In the genomic region with DNA sequence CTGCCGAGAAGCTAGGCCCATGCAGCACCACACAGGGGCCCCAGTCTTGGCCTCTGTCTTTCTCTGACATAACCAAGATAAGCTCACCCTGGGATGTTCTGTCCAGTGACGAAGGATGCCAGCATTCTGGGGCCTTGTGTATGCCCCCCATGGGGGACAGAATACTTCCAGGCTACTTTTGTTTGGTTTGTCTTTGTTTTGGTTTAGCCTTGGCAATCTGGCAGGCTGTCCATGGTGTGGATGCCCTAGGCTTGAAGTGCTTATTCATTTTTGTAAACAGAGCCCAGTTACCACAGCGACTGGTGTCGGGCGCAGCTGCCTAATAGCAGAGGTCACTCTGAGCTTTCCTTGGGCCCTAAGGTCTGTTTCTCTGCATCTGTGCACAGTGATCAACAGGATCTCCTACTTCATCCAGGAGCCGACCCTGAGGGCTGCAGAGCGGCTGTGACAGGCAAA, we compare ENCODE assay signal across 9 mouse cellular contexts. TPM values are rescaled to one million over a fixed set of nuclear protein-coding genes. Genes with fewer than 3 reads are reported as not detected.
DNase-seq lines count a peak whose midpoint lies in the region; ATAC-seq and TF ChIP-seq lines count a peak whose summit lies in the region.
"Had no signal": no experiment of that assay in that cellular context is flagged by ENCODE, and none has a peak within 500 bp of the region (broad histone marks: within the 10 kb centered on the region; RNA-seq: fewer than 3 reads in every experiment).

No protein-coding gene starts in this region.

- no peak for TF ChIP-seq CTCF in intestine, postnatal 0 days (IDR thresholded peaks at IDR 0.05; ENCODE audit: low read depth)

- peak overlapping the region; percentile 51 for H3K27ac ChIP-seq in intestine, embryonic 14.5 days (ENCODE audit: low read depth)
- no peak overlapping the region for H3K27ac ChIP-seq in intestine, postnatal 0 days (ENCODE audit: low read depth, low read length)
- H3K27ac ChIP-seq in limb, embryonic 15.5 days, result peak overlapping the region; percentile 14
- no peak overlapping the region for H3K27ac ChIP-seq in midbrain, embryonic 14.5 days (replicated peaks; ENCODE audit: low read depth, low read length)
- H3K27ac ChIP-seq: hindbrain, embryonic 15.5 days had no signal

- H3K4me1 ChIP-seq in intestine, embryonic 14.5 days (replicated peaks; ENCODE audit: control insufficient read depth, insufficient read depth, low read length), result peaks cover 62% of the 10 kb centered on the region
- H3K4me1 ChIP-seq in intestine, postnatal 0 days (replicated peaks; ENCODE audit: control insufficient read depth, insufficient read depth, low read length), result peaks cover 7% of the 10 kb centered on the region
- H3K4me1 ChIP-seq in limb, embryonic 15.5 days, result peaks cover 66% of the 10 kb centered on the region
- H3K4me1 ChIP-seq in midbrain, embryonic 14.5 days (ENCODE audit: control insufficient read depth, insufficient read depth, low read length), result peaks cover 17% of the 10 kb centered on the region

- H3K9ac ChIP-seq in intestine, embryonic 14.5 days (ENCODE audit: low read length), result no peak overlapping the region
- H3K9ac ChIP-seq in intestine, postnatal 0 days (ENCODE audit: low read depth, low read length), result no peak overlapping the region
- H3K9ac ChIP-seq in limb, embryonic 15.5 days, result no peak overlapping the region
- H3K9ac ChIP-seq in midbrain, embryonic 14.5 days (replicated peaks; ENCODE audit: low read length), result no peak overlapping the region
- H3K9ac ChIP-seq: hindbrain, embryonic 15.5 days had no signal

- 30% methylated on average over 7 of the region's 7 CpGs for WGBS in intestine, embryonic 14.5 days
- 56% methylated on average over 7 of the region's 7 CpGs for WGBS in intestine, postnatal 0 days
- WGBS in limb, embryonic 15.5 days, result 62% methylated on average over 7 of the region's 7 CpGs
- 44% methylated on average over 7 of the region's 7 CpGs for WGBS in midbrain, embryonic 14.5 days

- no peak overlapping the region for H3K4me3 ChIP-seq in intestine, embryonic 14.5 days (ENCODE audit: low read depth, low read length)
- no peak overlapping the region for H3K4me3 ChIP-seq in intestine, postnatal 0 days (ENCODE audit: low read depth, low read length)
- H3K4me3 ChIP-seq in limb, embryonic 15.5 days, result no peak overlapping the region
- no peak overlapping the region for H3K4me3 ChIP-seq in midbrain, embryonic 14.5 days (replicated peaks; ENCODE audit: low read depth, low read length)
- H3K4me3 ChIP-seq: hindbrain, embryonic 15.5 days had no signal

- ATAC-seq in intestine, embryonic 14.5 days (replicated peaks; ENCODE audit: low FRiP score, low TSS enrichment, low read depth), result no peak
- no peak for ATAC-seq in intestine, postnatal 0 days
- no peak for ATAC-seq in limb, embryonic 15.5 days (ENCODE audit: insufficient number of reproducible peaks, low FRiP score, low TSS enrichment, low read depth)
- ATAC-seq in midbrain, embryonic 14.5 days (ENCODE audit: low FRiP score, low TSS enrichment), result no peak

- no peaks in the 10 kb centered on the region for H3K9me3 ChIP-seq in intestine, embryonic 14.5 days (ENCODE audit: control insufficient read depth, low read length)
- no peaks in the 10 kb centered on the region for H3K9me3 ChIP-seq in intestine, postnatal 0 days (ENCODE audit: control insufficient read depth)
- H3K9me3 ChIP-seq in limb, embryonic 15.5 days, result no peaks in the 10 kb centered on the region
- H3K9me3 ChIP-seq in midbrain, embryonic 14.5 days (ENCODE audit: control insufficient read depth, low read length), result no peaks in the 10 kb centered on the region
- H3K9me3 ChIP-seq: hindbrain, embryonic 15.5 days had no signal

- H3K27me3 ChIP-seq in intestine, embryonic 14.5 days (replicated peaks; ENCODE audit: control insufficient read depth, insufficient read depth, low read length), result no peaks in the 10 kb centered on the region
- H3K27me3 ChIP-seq in intestine, postnatal 0 days (replicated peaks; ENCODE audit: control insufficient read depth, insufficient read depth, low read length), result no peaks in the 10 kb centered on the region
- no peaks in the 10 kb centered on the region; the same call in 1 of the 2 replicates for H3K27me3 ChIP-seq in limb, embryonic 15.5 days
- no peaks in the 10 kb centered on the region for H3K27me3 ChIP-seq in midbrain, embryonic 14.5 days (ENCODE audit: control insufficient read depth, insufficient read depth, low read length)

- H3K36me3 ChIP-seq in intestine, embryonic 14.5 days (ENCODE audit: control insufficient read depth, insufficient read depth, low read length), result peaks cover 4% of the 10 kb centered on the region; the same call in 1 of the 2 replicates
- H3K36me3 ChIP-seq in intestine, postnatal 0 days (ENCODE audit: control insufficient read depth, insufficient read depth), result no peaks in the 10 kb centered on the region
- H3K36me3 ChIP-seq in limb, embryonic 15.5 days, result no peaks in the 10 kb centered on the region
- no peaks in the 10 kb centered on the region for H3K36me3 ChIP-seq in midbrain, embryonic 14.5 days (ENCODE audit: control insufficient read depth, insufficient read depth, low read length)
- H3K36me3 ChIP-seq: hindbrain, embryonic 15.5 days had no signal

- DNase-seq in intestine, embryonic 14.5 days (ENCODE audit: low spot score), result peak; percentile 64
- peak; percentile 41 for DNase-seq in gastrocnemius, postnatal 25 days
- peak; percentile 26 for DNase-seq in midbrain, embryonic 14.5 days
- DNase-seq in neural tube, embryonic 10.5 days (ENCODE audit: extremely low spot score, low spot score), result no peak
- DNase-seq in urinary bladder, adult 2 months (ENCODE audit: low spot score), result no peak
- no peak for DNase-seq in layer of hippocampus, adult 8-10 months (ENCODE audit: low spot score in 2 of 2)

- H3K4me2 ChIP-seq in intestine, embryonic 14.5 days (ENCODE audit: low read length), result no peak overlapping the region
- no peak overlapping the region for H3K4me2 ChIP-seq in intestine, postnatal 0 days (replicated peaks; ENCODE audit: low read depth)
- H3K4me2 ChIP-seq in limb, embryonic 15.5 days, result no peak overlapping the region
- H3K4me2 ChIP-seq in midbrain, embryonic 14.5 days (ENCODE audit: low read length), result no peak overlapping the region
- H3K4me2 ChIP-seq: hindbrain, embryonic 15.5 days had no signal

RNA-seq across cellular contexts. Expression of gene Tgfbr3, which starts 51.4 kb away (rescaled TPM):
- polyA plus RNA-seq in intestine, embryonic 14.5 days (2014; fragmentation: Nextera tagmentation; extraction: Ambion mirVana), result 24.4 and 28.7 TPM in 2 replicates
- polyA plus RNA-seq in intestine, postnatal 0 days (2015; fragmentation: Nextera tagmentation; extraction: Ambion mirVana), result 7.0 and 7.5 TPM in 2 replicates
- 10 to 100 TPM; 13.6 to 20.1 TPM for total RNA-seq in gastrocnemius, postnatal 25 days (2021)
- 27.2 and 30.7 TPM in 2 replicates for polyA plus RNA-seq in limb, embryonic 15.5 days (2015; fragmentation: Nextera tagmentation; extraction: Ambion mirVana)
- polyA plus RNA-seq in midbrain, embryonic 14.5 days (2014; fragmentation: Nextera tagmentation; extraction: Ambion mirVana), result 1.4 and 4.7 TPM in 2 replicates
- polyA plus RNA-seq in urinary bladder, adult 2 months (2012; rRNA removed), result 42.5 and 61.3 TPM in 2 replicates
- 10 to 100 TPM; 19.3 to 24.8 (median 21.5) TPM for total RNA-seq in layer of hippocampus, adult 8-10 months (2022)

Comparison
In these comparisons a context has a peak if more than half of its experiments do, and no peak if none do; other contexts are left out.
1. H3K27ac ChIP-seq: peak in intestine, embryonic 14.5 days (single experiment) and limb, embryonic 15.5 days (single experiment); none in intestine, postnatal 0 days (single experiment) and midbrain, embryonic 14.5 days (single experiment).
2. DNase-seq: peak in intestine, embryonic 14.5 days (single experiment), gastrocnemius, postnatal 25 days (single experiment) and midbrain, embryonic 14.5 days (single experiment); none in neural tube, embryonic 10.5 days (single experiment), urinary bladder, adult 2 months (single experiment) and layer of hippocampus, adult 8-10 months (0 of 2).